Mouse (Mus musculus): ENCODE data around the gene Vmn1r215. TPM values are rescaled to one million over a fixed set of nuclear protein-coding genes. Genes with fewer than 3 reads are reported as not detected.
"Not testable (repeated sequence)": the region's sequence is repeated elsewhere in the genome, so short reads cannot be mapped to it uniquely, and the experiment has no call there.

Vmn1r215 gene
- total RNA-seq (2014; fragmentation: Nextera tagmentation) (not detected in 2 replicates), total RNA-seq (2017) (not detected in 2 replicates)

GRCm38 (mm10) chr13:23067725-23068124, at the start of gene Vmn1r215:
Vmn1r215 (plus strand) TSS chr13:23068025.
- ATAC-seq (replicated peaks; ENCODE audit: low FRiP score, low TSS enrichment, poor library complexity, severe bottlenecking): no peak

GRCm38 (mm10) chr13:23018158-23018557, 49.7 kb upstream of the Vmn1r215 start:
- no peak for ATAC-seq (replicated peaks; ENCODE audit: low FRiP score, low TSS enrichment, poor library complexity, severe bottlenecking)

GRCm38 (mm10) chr13:23024812-23025211, 43.0 kb upstream of the Vmn1r215 start:
- ATAC-seq (replicated peaks; ENCODE audit: low FRiP score, low TSS enrichment, poor library complexity, severe bottlenecking): no peak

GRCm38 (mm10) chr13:23030118-23030517, 37.7 kb upstream of the Vmn1r215 start, which contains the start of gene Vmn1r214:
Vmn1r214 (plus strand) TSS chr13:23030418.
- no peak for ATAC-seq (replicated peaks; ENCODE audit: low FRiP score, low TSS enrichment, poor library complexity, severe bottlenecking)

- no peak for ATAC-seq (replicated peaks; ENCODE audit: low FRiP score, low TSS enrichment, poor library complexity, severe bottlenecking)
Observed at GRCm38 (mm10) chr13:23057778-23058177, 10.0 kb upstream of the Vmn1r215 start.

- ATAC-seq (replicated peaks; ENCODE audit: low FRiP score, low TSS enrichment, poor library complexity, severe bottlenecking): no peak
Observed at GRCm38 (mm10) chr13:23069312-23069711, 1.5 kb downstream of the Vmn1r215 start.

- ATAC-seq (replicated peaks; ENCODE audit: low FRiP score, low TSS enrichment, poor library complexity, severe bottlenecking): no peak
Observed at GRCm38 (mm10) chr13:23094386-23094785, 26.6 kb downstream of the Vmn1r215 start.

- ATAC-seq (replicated peaks; ENCODE audit: low FRiP score, low TSS enrichment, poor library complexity, severe bottlenecking): not testable (repeated sequence)
Observed at GRCm38 (mm10) chr13:23118126-23118525, 50.3 kb downstream of the Vmn1r215 start, which contains the start of gene Vmn1r217. Vmn1r217 (minus strand) TSS chr13:23118226.

- ATAC-seq (replicated peaks; ENCODE audit: low FRiP score, low TSS enrichment, poor library complexity, severe bottlenecking): no peak
Observed at GRCm38 (mm10) chr13:23120611-23121010, 52.8 kb downstream of the Vmn1r215 start.

Other genes starting within 250 kb of the Vmn1r215 start
- not detected in 2 replicates for gene Vmn1r210, start 236.7 kb upstream of the Vmn1r215 start, total RNA-seq (2014; fragmentation: Nextera tagmentation)
- not detected in 2 replicates for gene Vmn1r210, start 236.7 kb upstream of the Vmn1r215 start, total RNA-seq (2017)
- not detected in 2 replicates for gene Vmn1r211, start 210.5 kb upstream of the Vmn1r215 start, total RNA-seq (2014; fragmentation: Nextera tagmentation)
- not detected in 2 replicates for gene Vmn1r211, start 210.5 kb upstream of the Vmn1r215 start, total RNA-seq (2017)
- gene Vmn1r212, start 183.8 kb upstream of the Vmn1r215 start, total RNA-seq (2014; fragmentation: Nextera tagmentation): not detected in 2 replicates
- gene Vmn1r212, start 183.8 kb upstream of the Vmn1r215 start, total RNA-seq (2017): not detected in 2 replicates
- gene Vmn1r213, start 60.4 kb upstream of the Vmn1r215 start, total RNA-seq (2014; fragmentation: Nextera tagmentation): not detected in 2 replicates
- gene Vmn1r213, start 60.4 kb upstream of the Vmn1r215 start, total RNA-seq (2017): not detected in 2 replicates
- gene Vmn1r214, start 37.6 kb upstream of the Vmn1r215 start, total RNA-seq (2014; fragmentation: Nextera tagmentation): not detected in 2 replicates
- gene Vmn1r214, start 37.6 kb upstream of the Vmn1r215 start, total RNA-seq (2017): not detected in 2 replicates
- gene Vmn1r217, start 50.2 kb downstream of the Vmn1r215 start, total RNA-seq (2014; fragmentation: Nextera tagmentation): not detected in 2 replicates
- not detected in 2 replicates for gene Vmn1r217, start 50.2 kb downstream of the Vmn1r215 start, total RNA-seq (2017)
- gene Vmn1r218, start 65.1 kb downstream of the Vmn1r215 start, total RNA-seq (2014; fragmentation: Nextera tagmentation): not detected in 2 replicates
- gene Vmn1r218, start 65.1 kb downstream of the Vmn1r215 start, total RNA-seq (2017): not detected in 2 replicates
- not detected in 2 replicates for gene Vmn1r219, start 91.3 kb downstream of the Vmn1r215 start, total RNA-seq (2014; fragmentation: Nextera tagmentation)
- gene Vmn1r219, start 91.3 kb downstream of the Vmn1r215 start, total RNA-seq (2017): not detected in 2 replicates
- gene Vmn1r220, start 120.0 kb downstream of the Vmn1r215 start, total RNA-seq (2014; fragmentation: Nextera tagmentation): not detected in 2 replicates
- not detected in 2 replicates for gene Vmn1r220, start 120.0 kb downstream of the Vmn1r215 start, total RNA-seq (2017)
- gene Vmn1r221, start 146.1 kb downstream of the Vmn1r215 start, total RNA-seq (2014; fragmentation: Nextera tagmentation): not detected in 2 replicates
- gene Vmn1r221, start 146.1 kb downstream of the Vmn1r215 start, total RNA-seq (2017): not detected in 2 replicates
- gene Vmn1r222, start 167.9 kb downstream of the Vmn1r215 start, total RNA-seq (2014; fragmentation: Nextera tagmentation): not detected in 2 replicates
- not detected in 2 replicates for gene Vmn1r222, start 167.9 kb downstream of the Vmn1r215 start, total RNA-seq (2017)
- not detected in 2 replicates for gene Vmn1r223, start 179.1 kb downstream of the Vmn1r215 start, total RNA-seq (2014; fragmentation: Nextera tagmentation)
- gene Vmn1r223, start 179.1 kb downstream of the Vmn1r215 start, total RNA-seq (2017): not detected in 2 replicates

Data from megakaryocyte-erythroid progenitor cell, adult 5-6 weeks (primary cell).